Mouse (Mus musculus) thymus, adult 2 months (tissue): Measurements from ENCODE around the gene Mmaa.

Experiments used
- CTCF ChIP-seq: fragments of 200-500 bp; IDR thresholded peaks from 2 replicates; pipeline ENCODE4 v1.5.1; 2012; ENCODE audit warnings: mild to moderate bottlenecking, control low read depth, low read length, moderate library complexity, borderline replicate concordance; ENCODE audit not compliant: control insufficient read depth, poor library complexity, insufficient read depth; ENCODE audit errors: extremely low read depth
- POLR2A ChIP-seq: fragments of 200-500 bp; IDR thresholded peaks from 2 replicates; pipeline ENCODE4 v1.6.1; 2012; ENCODE audit warnings: mild to moderate bottlenecking, low read length, control low read depth, moderate library complexity; ENCODE audit not compliant: control insufficient read depth, poor library complexity, insufficient read depth; ENCODE audit errors: extremely low read depth

- TF ChIP-seq POLR2A (no peak), CTCF (no peak)
Measured at GRCm38 (mm10) chr8:79253742-79254141, 41.0 kb downstream of the Mmaa start.
